Mouse (Mus musculus) bone marrow, adult 2 months (tissue): ENCODE data around the gene Patl2.

Experiments
- CTCF ChIP-seq: fragments of 200-500 bp; IDR thresholded peaks from 2 replicates; pipeline ENCODE4 v1.5.1; 2011; ENCODE audit warnings: low read length, control low read depth; ENCODE audit not compliant: control insufficient read depth, insufficient read depth
- POLR2A ChIP-seq: fragments of 200-500 bp; IDR thresholded peaks from 2 replicates; pipeline ENCODE4 v1.6.1; 2011; ENCODE audit warnings: low read depth, mild to moderate bottlenecking, control low read depth, low read length, borderline replicate concordance; ENCODE audit not compliant: control insufficient read depth

GRCm38 (mm10) chr2:122163430-122164195 is 22.4 kb downstream of the Patl2 start:
- no peak for TF ChIP-seq POLR2A
- TF ChIP-seq CTCF: no peak
